Mouse (Mus musculus) olfactory bulb, adult 2 months (tissue): Measurements from ENCODE around the gene Birc7.

ENCODE experiments used
- CTCF ChIP-seq: fragments of 200-500 bp; IDR thresholded peaks from 2 replicates; pipeline ENCODE4 v1.5.1; 2012; ENCODE audit warnings: low read depth, mild to moderate bottlenecking, low read length, moderate library complexity; ENCODE audit not compliant: insufficient read depth
- POLR2A ChIP-seq: fragments of 200-500 bp; IDR thresholded peaks from 2 replicates; pipeline ENCODE4 v1.6.1; 2012; ENCODE audit warnings: mild to moderate bottlenecking, low read depth, low read length, moderate library complexity; ENCODE audit not compliant: insufficient read depth

DNA sequence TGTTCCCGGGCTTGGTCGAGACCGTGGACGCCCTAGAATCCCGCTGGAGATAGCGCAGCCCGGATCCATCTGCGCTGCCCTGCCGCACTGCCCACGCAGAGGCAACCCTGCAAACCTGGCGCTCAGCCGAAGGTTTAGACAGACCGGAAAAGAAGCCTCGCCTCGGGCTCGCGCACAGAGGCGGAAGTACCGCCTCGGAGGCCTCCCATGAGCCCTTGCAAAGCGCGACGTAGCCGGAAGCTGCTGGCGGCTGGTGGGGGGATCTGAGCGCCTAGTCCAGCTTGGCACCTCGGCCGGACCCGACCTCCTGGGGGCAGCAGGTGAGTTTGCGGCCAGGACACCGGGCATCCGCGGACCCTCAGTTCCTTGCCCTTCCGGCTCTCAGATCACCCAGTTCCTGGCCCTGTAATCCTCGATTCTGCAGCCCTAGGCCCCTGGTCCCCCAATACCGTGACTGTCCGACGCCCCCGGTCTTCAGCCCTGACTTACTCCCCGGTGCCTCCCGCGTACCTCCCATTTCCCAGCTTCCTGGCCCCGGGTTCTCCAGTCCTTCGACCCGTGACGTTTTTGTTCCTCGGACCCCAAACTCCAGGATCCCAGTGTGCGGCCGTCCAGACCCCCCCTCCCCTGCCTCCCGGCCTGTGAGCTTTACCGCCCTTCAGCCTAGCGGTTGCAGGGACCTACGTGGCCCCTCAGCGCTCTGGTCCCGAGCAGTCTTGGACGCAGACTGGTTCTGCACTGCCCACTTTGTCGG is 38.4 kb downstream of the Birc7 start, which contains the start of gene Arfgap1:
- TF ChIP-seq POLR2A (peak; percentile 69; the same call in 1 of the 2 replicates), CTCF (no peak)
